Mouse (Mus musculus): Measurements from ENCODE around the gene Fbxl16. TPM values are rescaled to one million over a fixed set of nuclear protein-coding genes. Genes with fewer than 3 reads are reported as not detected.

Gene Fbxl16
- polyA plus RNA-seq, 1 experiment, result 4.7 TPM

GRCm38 (mm10) chr17:25830806-25831431 is 22.0 kb downstream of the Fbxl16 start:
- Histone ChIP-seq H3K9ac (ENCODE audit: low read depth, poor library complexity, severe bottlenecking) (no peak overlapping the region), H3K36me3 (ENCODE audit: control insufficient read depth, insufficient read depth, low read length, poor library complexity, severe bottlenecking) (peaks cover 16% of the 10 kb centered on the region)
- TF ChIP-seq EP300 (IDR thresholded peaks at IDR 0.05; ENCODE audit: insufficient read depth, low read depth, low read length), result no peak
- TF ChIP-seq CTCF (IDR thresholded peaks at IDR 0.05; ENCODE audit: low read depth, low read length), result no peak
- TF ChIP-seq POLR2A (IDR thresholded peaks at IDR 0.05; ENCODE audit: insufficient read depth, low read length), result no peak

DNA sequence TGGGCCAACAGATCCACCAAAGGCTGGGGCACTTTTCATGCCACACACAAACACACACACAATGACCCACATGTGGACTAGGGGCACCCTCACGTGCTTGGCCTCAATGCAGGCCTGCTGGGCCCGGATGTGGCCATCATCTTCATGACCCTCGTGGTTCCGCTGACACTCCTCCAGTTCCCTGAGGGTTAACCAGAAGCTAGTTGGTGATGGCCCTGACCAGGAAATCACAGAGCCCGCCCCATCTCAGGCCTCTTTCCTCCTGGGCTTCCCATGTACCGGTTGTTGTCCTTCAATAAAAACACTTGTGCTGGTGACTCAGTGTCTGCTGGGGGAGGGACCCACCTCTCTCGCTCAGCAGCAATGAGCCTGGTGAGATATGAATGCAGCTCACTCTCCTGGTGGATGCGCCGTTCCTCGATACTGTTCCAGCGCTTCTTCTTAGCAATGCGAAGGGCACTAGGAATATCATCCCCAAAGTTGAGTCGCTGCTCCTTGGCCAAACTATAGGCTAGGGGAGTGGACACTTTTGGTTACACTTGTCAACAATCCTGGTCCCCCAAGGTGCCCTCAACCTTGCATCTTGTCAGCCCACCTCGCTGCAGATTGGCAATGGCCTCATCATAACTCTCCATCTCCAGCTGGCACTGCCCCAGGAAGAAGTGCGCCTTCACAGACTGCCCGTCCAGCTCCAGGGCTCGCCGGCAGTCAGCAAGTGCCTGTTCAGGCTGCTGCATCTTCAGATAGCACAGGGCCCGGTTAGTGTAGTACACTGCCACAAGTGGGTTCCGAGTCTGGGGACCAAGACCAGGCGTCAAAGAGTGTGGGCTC is 22.8 kb downstream of the Fbxl16 start:
- TF ChIP-seq CTCF (IDR thresholded peaks at IDR 0.05; ENCODE audit: low read depth, low read length) (no peak), EP300 (IDR thresholded peaks at IDR 0.05; ENCODE audit: insufficient read depth, low read depth, low read length) (no peak), POLR2A (IDR thresholded peaks at IDR 0.05; ENCODE audit: insufficient read depth, low read length) (no peak)
- H3K4me1 ChIP-seq (ENCODE audit: control insufficient read depth, insufficient read depth, low read length), result peaks cover 4% of the 10 kb centered on the region
- H3K27ac ChIP-seq (ENCODE audit: insufficient read depth, low read length), result no peak overlapping the region
- H3K9me3 ChIP-seq (replicated peaks; ENCODE audit: control insufficient read depth, insufficient read depth, low read length, poor library complexity, severe bottlenecking), result no peaks in the 10 kb centered on the region
- peaks cover 16% of the 10 kb centered on the region for H3K36me3 ChIP-seq (ENCODE audit: control insufficient read depth, insufficient read depth, low read length, poor library complexity, severe bottlenecking)
- no peaks in the 10 kb centered on the region for H3K27me3 ChIP-seq (ENCODE audit: control insufficient read depth, insufficient read depth, low read length, poor library complexity, severe bottlenecking)
- peak overlapping the region; percentile 86 for H3K9ac ChIP-seq (ENCODE audit: low read depth, poor library complexity, severe bottlenecking)
- H3K4me3 ChIP-seq (ENCODE audit: low read depth, low read length), result peak overlapping the region; percentile 82

More at GRCm38 (mm10) chr17:25830806-25831431, 22.0 kb downstream of the Fbxl16 start:
- Histone ChIP-seq H3K4me1 (ENCODE audit: control insufficient read depth, insufficient read depth, low read length) (peaks cover 4% of the 10 kb centered on the region), H3K9me3 (replicated peaks; ENCODE audit: control insufficient read depth, insufficient read depth, low read length, poor library complexity, severe bottlenecking) (no peaks in the 10 kb centered on the region), H3K27me3 (ENCODE audit: control insufficient read depth, insufficient read depth, low read length, poor library complexity, severe bottlenecking) (no peaks in the 10 kb centered on the region), H3K4me3 (ENCODE audit: low read depth, low read length) (no peak overlapping the region), H3K27ac (ENCODE audit: insufficient read depth, low read length) (no peak overlapping the region)

DNA sequence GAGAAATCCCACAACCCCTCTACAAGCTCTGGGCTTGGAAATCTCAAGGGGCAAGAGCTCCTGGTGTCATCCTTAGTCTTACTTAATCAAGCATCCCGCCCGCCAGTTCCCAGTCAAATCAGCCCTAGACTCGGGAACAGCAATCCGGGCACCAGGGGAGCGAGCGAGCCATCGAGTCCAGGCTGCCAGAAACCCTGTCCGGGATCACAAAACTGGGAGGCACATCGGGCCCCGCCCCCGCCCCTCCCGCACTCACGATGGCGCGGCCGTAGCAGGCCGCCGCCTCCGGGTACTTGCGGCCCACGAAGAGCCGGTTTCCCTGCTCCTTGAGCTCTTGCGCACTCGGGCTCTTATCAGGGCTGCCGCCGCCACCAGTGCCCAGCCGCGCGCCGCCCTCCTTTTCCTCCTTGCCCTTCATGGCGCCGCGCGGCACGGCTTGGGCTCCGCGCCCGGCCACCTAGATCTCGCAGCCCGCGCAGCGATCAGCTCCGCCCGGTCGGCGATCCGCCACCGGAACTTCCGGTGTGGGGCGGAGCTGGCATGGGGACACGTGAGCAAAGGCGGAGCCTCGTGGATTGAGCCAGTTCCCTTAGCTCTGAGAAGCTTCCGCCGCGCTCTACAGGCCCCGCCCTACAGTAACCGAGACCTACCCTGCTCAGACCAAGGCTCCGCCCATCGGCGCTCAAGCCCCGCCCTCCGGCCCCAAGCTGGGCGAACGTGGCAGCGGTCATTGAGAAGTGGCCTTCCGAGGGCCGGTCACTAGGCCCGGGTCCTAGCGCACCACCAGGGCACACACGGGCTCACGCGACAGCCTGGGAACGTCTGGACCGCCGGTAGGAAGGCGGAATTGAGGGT is 23.8 kb downstream of the Fbxl16 start:
- Histone ChIP-seq H3K4me3 (ENCODE audit: low read depth, low read length) (peak overlapping the region; percentile 82), H3K9ac (ENCODE audit: low read depth, poor library complexity, severe bottlenecking) (peak overlapping the region; percentile 86), H3K27ac (ENCODE audit: insufficient read depth, low read length) (no peak overlapping the region), H3K9me3 (replicated peaks; ENCODE audit: control insufficient read depth, insufficient read depth, low read length, poor library complexity, severe bottlenecking) (no peaks in the 10 kb centered on the region), H3K4me1 (ENCODE audit: control insufficient read depth, insufficient read depth, low read length) (peaks cover 4% of the 10 kb centered on the region), H3K27me3 (ENCODE audit: control insufficient read depth, insufficient read depth, low read length, poor library complexity, severe bottlenecking) (no peaks in the 10 kb centered on the region), H3K36me3 (ENCODE audit: control insufficient read depth, insufficient read depth, low read length, poor library complexity, severe bottlenecking) (peaks cover 16% of the 10 kb centered on the region)
- TF ChIP-seq POLR2A (IDR thresholded peaks at IDR 0.05; ENCODE audit: insufficient read depth, low read length) (no peak), EP300 (IDR thresholded peaks at IDR 0.05; ENCODE audit: insufficient read depth, low read depth, low read length) (0 out of 2 replicates have a peak, but pooled peaks have one; percentile 26)

DNA sequence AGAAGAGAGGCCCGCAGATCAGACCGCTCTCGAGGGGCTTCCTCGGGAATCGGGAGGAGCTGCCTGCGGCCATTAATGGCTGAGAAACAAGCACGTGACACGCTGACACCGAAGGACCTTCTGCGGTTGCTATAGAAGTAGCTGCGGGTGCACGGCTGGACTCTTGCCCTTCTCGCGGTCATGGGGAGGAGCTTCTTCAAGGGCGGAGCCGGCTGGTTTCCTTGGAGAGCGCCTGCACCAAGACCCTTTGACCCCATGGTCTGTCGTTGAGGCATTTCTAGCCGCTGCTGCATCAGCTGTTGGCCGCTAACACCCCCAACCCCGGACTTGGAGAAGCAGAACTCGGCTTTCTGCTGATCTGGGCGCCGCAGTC is 24.4 kb downstream of the Fbxl16 start, which contains the start of gene Stub1:
TSS of gene Stub1 (minus strand) at position 114 of the 373 bp plus-strand sequence.
- no peak within 1 kb of the TSS for H3K27ac ChIP-seq (ENCODE audit: insufficient read depth, low read length)
- peak within 1 kb of the TSS; percentile 86 for H3K9ac ChIP-seq (ENCODE audit: low read depth, poor library complexity, severe bottlenecking)
- TF ChIP-seq EP300 (IDR thresholded peaks at IDR 0.05; ENCODE audit: insufficient read depth, low read depth, low read length), result no peak
- TF ChIP-seq POLR2A (IDR thresholded peaks at IDR 0.05; ENCODE audit: insufficient read depth, low read length), result no peak
- no peak for TF ChIP-seq CTCF (IDR thresholded peaks at IDR 0.05; ENCODE audit: low read depth, low read length)
- H3K4me1 ChIP-seq (ENCODE audit: control insufficient read depth, insufficient read depth, low read length), result peaks cover 4% of the 10 kb centered on the region
- H3K36me3 ChIP-seq (ENCODE audit: control insufficient read depth, insufficient read depth, low read length, poor library complexity, severe bottlenecking), result peaks cover 16% of the 10 kb centered on the region
- no peaks in the 10 kb centered on the region for H3K27me3 ChIP-seq (ENCODE audit: control insufficient read depth, insufficient read depth, low read length, poor library complexity, severe bottlenecking)
- H3K4me3 ChIP-seq (ENCODE audit: low read depth, low read length), result peak within 1 kb of the TSS; percentile 82
- no peaks in the 10 kb centered on the region for H3K9me3 ChIP-seq (replicated peaks; ENCODE audit: control insufficient read depth, insufficient read depth, low read length, poor library complexity, severe bottlenecking)

GRCm38 (mm10) chr17:25833961-25834594 is 25.2 kb downstream of the Fbxl16 start:
- peaks cover 17% of the 10 kb centered on the region for H3K36me3 ChIP-seq (ENCODE audit: control insufficient read depth, insufficient read depth, low read length, poor library complexity, severe bottlenecking)

More at GRCm38 (mm10) chr17:25833961-25834594, 25.2 kb downstream of the Fbxl16 start:
- peak overlapping the region; percentile 80 for H3K4me3 ChIP-seq (ENCODE audit: low read depth, low read length)
- no peak overlapping the region for H3K27ac ChIP-seq (ENCODE audit: insufficient read depth, low read length)
- H3K27me3 ChIP-seq (ENCODE audit: control insufficient read depth, insufficient read depth, low read length, poor library complexity, severe bottlenecking), result no peaks in the 10 kb centered on the region
- TF ChIP-seq POLR2A (IDR thresholded peaks at IDR 0.05; ENCODE audit: insufficient read depth, low read length) (no peak), CTCF (IDR thresholded peaks at IDR 0.05; ENCODE audit: low read depth, low read length) (no peak), EP300 (IDR thresholded peaks at IDR 0.05; ENCODE audit: insufficient read depth, low read depth, low read length) (no peak)
- peak overlapping the region; percentile 86 for H3K9ac ChIP-seq (ENCODE audit: low read depth, poor library complexity, severe bottlenecking)
- H3K9me3 ChIP-seq (replicated peaks; ENCODE audit: control insufficient read depth, insufficient read depth, low read length, poor library complexity, severe bottlenecking), result no peaks in the 10 kb centered on the region
- H3K4me1 ChIP-seq (ENCODE audit: control insufficient read depth, insufficient read depth, low read length), result peaks cover 4% of the 10 kb centered on the region
